Mouse (Mus musculus): ENCODE results near the gene Mmp10. TPM values are rescaled to one million over a fixed set of nuclear protein-coding genes. Genes with fewer than 3 reads are reported as not detected.

The Mmp10 gene
- polyA plus RNA-seq, 1 experiment from 2014 or later, result not detected

DNA sequence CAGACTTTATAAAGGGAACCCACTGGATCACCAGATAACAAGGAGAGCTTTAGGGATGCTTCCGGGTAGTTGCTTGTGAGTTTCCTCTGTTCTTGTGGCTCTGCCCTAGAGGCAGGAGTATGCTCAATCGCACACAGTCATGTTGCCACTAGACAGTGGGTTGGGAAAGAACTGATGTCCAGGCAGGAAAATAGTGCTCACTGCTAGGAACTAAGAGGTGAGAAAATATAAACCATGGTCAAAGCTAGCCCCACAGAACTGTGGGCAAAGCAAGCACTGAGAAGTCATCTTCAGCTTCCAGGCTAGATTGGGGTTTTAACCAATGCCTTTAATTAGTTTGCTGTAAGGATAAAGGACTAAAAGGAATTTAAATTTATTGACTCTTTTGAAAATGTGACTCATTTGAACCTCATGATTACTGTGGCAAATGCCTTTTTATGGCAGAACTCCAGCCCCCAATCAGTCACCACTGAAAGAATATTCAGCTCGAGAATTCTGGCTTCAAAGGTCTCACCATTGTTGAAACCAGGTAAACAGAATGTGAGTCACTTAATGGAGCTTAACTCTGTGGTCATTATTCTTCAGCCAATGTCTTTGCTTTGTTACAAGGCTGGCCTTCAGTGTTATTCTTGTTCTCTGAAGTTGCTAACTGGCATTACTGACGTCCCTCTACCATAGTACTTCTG lies 24.2 kb downstream of the Mmp10 start:
- no peak for ATAC-seq
- H3K36me3 ChIP-seq (ENCODE audit: control insufficient read depth, insufficient read depth, low read length), result no peaks in the 10 kb centered on the region
- H3K4me1 ChIP-seq (ENCODE audit: control insufficient read depth, insufficient read depth, low read depth, low read length), result no peaks in the 10 kb centered on the region
- no peak overlapping the region for H3K27ac ChIP-seq (ENCODE audit: low read depth, low read length)
- no peaks in the 10 kb centered on the region for H3K27me3 ChIP-seq (replicated peaks; ENCODE audit: control insufficient read depth, insufficient read depth, low read length)
- H3K4me2 ChIP-seq (ENCODE audit: low read length), result no peak overlapping the region
- 75% methylated on average over 4 of the region's 4 CpGs for WGBS
- H3K9ac ChIP-seq (ENCODE audit: low read depth, low read length), result no peak overlapping the region
- no peak overlapping the region for H3K4me3 ChIP-seq (ENCODE audit: low read length)
- H3K9me3 ChIP-seq (ENCODE audit: control insufficient read depth, low read length), result no peaks in the 10 kb centered on the region

DNA sequence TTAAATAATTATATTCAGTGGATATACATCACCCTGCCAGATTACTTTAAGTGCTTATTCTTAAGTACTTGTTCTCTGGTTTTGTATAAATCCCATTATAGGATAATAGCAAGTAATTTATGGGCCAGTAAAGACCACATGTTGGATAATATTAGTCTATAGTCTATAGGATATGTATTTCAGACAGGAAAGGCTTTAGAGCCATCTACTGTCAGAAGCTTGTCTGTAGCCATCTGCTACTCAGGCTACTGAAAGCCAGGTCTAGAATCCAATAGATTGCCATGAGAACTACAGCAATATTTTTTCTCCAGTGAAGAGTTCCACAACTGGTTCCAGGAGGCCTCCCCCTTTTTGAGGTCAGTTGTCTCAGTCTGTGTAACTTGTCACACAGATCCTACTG lies 40.6 kb downstream of the Mmp10 start:
- no peak for ATAC-seq
- Histone ChIP-seq H3K9me3 (ENCODE audit: control insufficient read depth, low read length) (no peaks in the 10 kb centered on the region), H3K9ac (ENCODE audit: low read depth, low read length) (no peak overlapping the region), H3K4me1 (ENCODE audit: control insufficient read depth, insufficient read depth, low read depth, low read length) (no peaks in the 10 kb centered on the region), H3K27ac (ENCODE audit: low read depth, low read length) (no peak overlapping the region), H3K4me3 (ENCODE audit: low read length) (no peak overlapping the region), H3K36me3 (ENCODE audit: control insufficient read depth, insufficient read depth, low read length) (no peaks in the 10 kb centered on the region), H3K4me2 (ENCODE audit: low read length) (no peak overlapping the region), H3K27me3 (replicated peaks; ENCODE audit: control insufficient read depth, insufficient read depth, low read length) (no peaks in the 10 kb centered on the region)

DNA sequence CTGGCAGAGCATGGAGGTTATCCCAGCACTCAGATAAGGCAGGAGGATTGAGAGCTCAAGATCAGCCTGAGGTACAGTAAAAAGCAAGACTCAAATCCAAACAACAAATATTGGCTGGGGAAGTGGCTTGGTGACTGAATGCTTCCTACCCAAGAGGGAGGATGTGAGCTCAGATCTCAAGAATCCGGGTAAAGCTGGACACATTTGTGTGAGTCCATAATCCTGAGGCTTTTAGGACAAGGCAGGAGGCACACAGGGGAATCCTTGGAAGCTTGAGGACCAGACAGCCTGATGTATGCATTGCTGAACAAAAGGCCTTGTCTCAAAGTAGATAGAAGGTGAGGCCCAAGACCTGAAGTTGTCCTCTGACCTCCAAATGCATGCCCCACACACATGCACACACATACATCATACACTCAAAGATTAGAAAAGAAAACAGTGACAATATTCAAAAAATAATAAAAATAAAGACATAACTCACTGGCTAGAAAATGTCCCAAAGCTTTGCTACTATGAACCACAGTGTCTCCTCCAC lies 42.8 kb downstream of the Mmp10 start:
- Histone ChIP-seq H3K9ac (ENCODE audit: low read depth, low read length) (no peak overlapping the region), H3K9me3 (ENCODE audit: control insufficient read depth, low read length) (no peaks in the 10 kb centered on the region), H3K27ac (ENCODE audit: low read depth, low read length) (no peak overlapping the region), H3K4me2 (ENCODE audit: low read length) (no peak overlapping the region), H3K4me1 (ENCODE audit: control insufficient read depth, insufficient read depth, low read depth, low read length) (no peaks in the 10 kb centered on the region), H3K27me3 (replicated peaks; ENCODE audit: control insufficient read depth, insufficient read depth, low read length) (no peaks in the 10 kb centered on the region), H3K4me3 (ENCODE audit: low read length) (no peak overlapping the region), H3K36me3 (ENCODE audit: control insufficient read depth, insufficient read depth, low read length) (no peaks in the 10 kb centered on the region)
- no peak for ATAC-seq
- 69% methylated on average over 1 of the region's 1 CpGs for WGBS

DNA sequence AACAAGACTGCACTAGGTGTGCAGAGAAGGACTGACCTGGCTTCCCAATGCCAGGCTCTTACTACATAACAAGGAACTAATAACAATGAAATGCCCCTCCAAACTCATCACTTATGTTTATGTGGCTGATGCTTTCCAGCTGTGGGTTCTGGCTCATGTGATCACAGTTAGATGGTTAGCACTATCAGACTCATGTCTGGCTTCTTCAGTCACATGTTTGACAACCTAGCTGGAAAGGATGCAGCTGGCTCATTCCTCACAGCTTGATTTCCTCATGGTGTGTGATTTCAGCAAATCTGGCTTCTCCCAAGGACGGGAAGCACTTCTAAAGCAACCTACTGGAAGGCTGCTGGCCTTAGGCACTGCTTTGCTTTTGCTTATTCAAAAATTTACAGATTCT lies 43.3 kb downstream of the Mmp10 start:
- ATAC-seq, result no peak
- Histone ChIP-seq H3K36me3 (ENCODE audit: control insufficient read depth, insufficient read depth, low read length) (no peaks in the 10 kb centered on the region), H3K27me3 (replicated peaks; ENCODE audit: control insufficient read depth, insufficient read depth, low read length) (no peaks in the 10 kb centered on the region), H3K4me3 (ENCODE audit: low read length) (no peak overlapping the region), H3K9me3 (ENCODE audit: control insufficient read depth, low read length) (no peaks in the 10 kb centered on the region), H3K4me2 (ENCODE audit: low read length) (no peak overlapping the region), H3K27ac (ENCODE audit: low read depth, low read length) (no peak overlapping the region), H3K9ac (ENCODE audit: low read depth, low read length) (no peak overlapping the region), H3K4me1 (ENCODE audit: control insufficient read depth, insufficient read depth, low read depth, low read length) (no peaks in the 10 kb centered on the region)
- 61% methylated on average over 1 of the region's 1 CpGs for WGBS

DNA sequence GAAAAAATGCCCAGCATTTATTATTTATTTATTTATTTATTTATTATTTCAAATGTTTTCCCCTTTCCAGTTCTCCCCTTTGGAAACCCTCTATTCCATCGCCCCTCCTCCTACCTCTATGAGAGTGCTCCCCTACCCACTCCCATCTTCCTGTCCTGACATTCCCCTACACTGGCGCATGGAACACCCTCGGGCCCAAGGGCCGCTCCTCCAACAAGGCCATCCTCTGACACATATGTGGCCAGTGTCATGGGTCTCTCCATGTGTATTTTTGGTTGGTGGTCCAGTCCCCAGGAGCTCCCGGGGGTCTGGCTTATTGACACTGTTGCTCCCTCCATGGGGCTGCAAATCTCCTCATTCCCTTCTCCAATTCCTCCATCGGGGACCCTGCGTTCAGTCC lies 43.8 kb downstream of the Mmp10 start:
- no peaks in the 10 kb centered on the region for H3K36me3 ChIP-seq (ENCODE audit: control insufficient read depth, insufficient read depth, low read length)
- H3K9ac ChIP-seq (ENCODE audit: low read depth, low read length), result no peak overlapping the region
- H3K27ac ChIP-seq (ENCODE audit: low read depth, low read length), result no peak overlapping the region
- H3K4me3 ChIP-seq (ENCODE audit: low read length), result no peak overlapping the region
- H3K9me3 ChIP-seq (ENCODE audit: control insufficient read depth, low read length), result no peaks in the 10 kb centered on the region
- 91% methylated on average over 7 of the region's 7 CpGs for WGBS
- no peak for ATAC-seq
- H3K4me1 ChIP-seq (ENCODE audit: control insufficient read depth, insufficient read depth, low read depth, low read length), result no peaks in the 10 kb centered on the region
- H3K4me2 ChIP-seq (ENCODE audit: low read length), result no peak overlapping the region
- no peaks in the 10 kb centered on the region for H3K27me3 ChIP-seq (replicated peaks; ENCODE audit: control insufficient read depth, insufficient read depth, low read length)

DNA sequence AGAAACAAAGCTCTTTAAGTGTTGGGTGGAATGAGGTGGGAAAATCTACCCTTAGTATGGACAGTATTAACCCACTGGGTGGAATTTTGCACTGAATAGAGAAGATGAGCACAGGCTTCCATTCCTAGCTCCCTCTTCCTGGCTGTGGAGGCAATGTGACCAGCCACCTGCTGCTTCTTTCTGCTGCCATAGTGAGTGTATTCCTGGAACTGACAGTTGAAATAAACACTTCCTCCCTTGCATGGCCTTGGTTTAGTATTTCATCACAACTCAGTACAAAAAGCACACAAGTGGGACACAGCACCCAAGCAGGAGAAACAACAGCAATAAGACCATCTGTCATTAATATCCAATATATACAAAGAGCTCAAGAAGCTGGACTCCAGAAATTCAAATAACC lies 49.8 kb downstream of the Mmp10 start:
- no peaks in the 10 kb centered on the region for H3K27me3 ChIP-seq (replicated peaks; ENCODE audit: control insufficient read depth, insufficient read depth, low read length)
- no peak for ATAC-seq
- no peaks in the 10 kb centered on the region for H3K9me3 ChIP-seq (ENCODE audit: control insufficient read depth, low read length)
- no peak overlapping the region for H3K4me3 ChIP-seq (ENCODE audit: low read length)
- no peak overlapping the region for H3K27ac ChIP-seq (ENCODE audit: low read depth, low read length)
- no peak overlapping the region for H3K4me2 ChIP-seq (ENCODE audit: low read length)
- H3K36me3 ChIP-seq (ENCODE audit: control insufficient read depth, insufficient read depth, low read length), result no peaks in the 10 kb centered on the region
- H3K4me1 ChIP-seq (ENCODE audit: control insufficient read depth, insufficient read depth, low read depth, low read length), result no peaks in the 10 kb centered on the region
- no peak overlapping the region for H3K9ac ChIP-seq (ENCODE audit: low read depth, low read length)

DNA sequence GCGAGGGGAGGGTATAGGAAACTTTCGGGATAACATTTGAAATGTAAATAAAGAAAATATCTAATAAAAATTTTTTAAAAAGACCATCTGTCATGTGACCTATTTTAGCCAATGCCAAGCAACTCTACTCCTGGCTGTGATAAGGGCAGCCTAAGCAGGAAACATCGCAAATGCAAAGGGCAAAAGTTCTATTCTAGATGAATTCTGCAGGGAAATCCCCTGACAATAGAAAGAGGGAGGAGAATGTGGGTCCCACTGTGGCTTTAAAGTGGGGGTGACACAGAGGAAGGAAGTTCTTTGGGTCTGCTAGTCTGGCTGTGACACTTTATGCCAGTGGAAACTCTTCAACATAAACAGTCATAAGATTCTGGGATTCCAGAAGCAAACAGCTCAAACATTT lies 51.4 kb downstream of the Mmp10 start:
- H3K9me3 ChIP-seq (ENCODE audit: control insufficient read depth, low read length), result no peaks in the 10 kb centered on the region
- 79% methylated on average over 3 of the region's 3 CpGs for WGBS
- H3K4me3 ChIP-seq (ENCODE audit: low read length), result no peak overlapping the region
- H3K4me1 ChIP-seq (ENCODE audit: control insufficient read depth, insufficient read depth, low read depth, low read length), result no peaks in the 10 kb centered on the region
- no peaks in the 10 kb centered on the region for H3K27me3 ChIP-seq (replicated peaks; ENCODE audit: control insufficient read depth, insufficient read depth, low read length)
- ATAC-seq, result no peak
- no peak overlapping the region for H3K4me2 ChIP-seq (ENCODE audit: low read length)
- no peak overlapping the region for H3K27ac ChIP-seq (ENCODE audit: low read depth, low read length)
- H3K36me3 ChIP-seq (ENCODE audit: control insufficient read depth, insufficient read depth, low read length), result no peaks in the 10 kb centered on the region
- no peak overlapping the region for H3K9ac ChIP-seq (ENCODE audit: low read depth, low read length)

DNA sequence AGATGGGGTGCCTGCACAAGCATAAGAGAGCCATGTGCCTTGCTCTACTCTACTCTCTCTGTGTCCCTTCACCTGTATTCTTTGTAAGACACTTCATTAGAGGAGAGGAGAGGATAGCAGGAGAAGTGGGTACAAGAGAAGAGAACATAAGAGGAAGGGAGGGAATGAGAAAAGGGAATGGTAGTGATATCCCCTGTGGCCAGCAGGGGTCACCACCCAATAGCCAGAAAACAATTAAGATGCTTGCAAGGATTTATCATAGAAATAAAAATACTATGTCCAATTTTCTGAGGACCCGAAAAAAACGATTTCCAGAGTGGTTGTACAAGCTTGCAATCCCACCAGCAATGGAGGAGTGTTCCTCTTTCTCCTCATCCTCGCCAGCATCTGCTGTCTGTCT lies 52.2 kb downstream of the Mmp10 start:
- ATAC-seq, result no peak
- Histone ChIP-seq H3K9me3 (ENCODE audit: control insufficient read depth, low read length) (no peaks in the 10 kb centered on the region), H3K9ac (ENCODE audit: low read depth, low read length) (no peak overlapping the region), H3K27me3 (replicated peaks; ENCODE audit: control insufficient read depth, insufficient read depth, low read length) (no peaks in the 10 kb centered on the region), H3K4me3 (ENCODE audit: low read length) (no peak overlapping the region), H3K36me3 (ENCODE audit: control insufficient read depth, insufficient read depth, low read length) (no peaks in the 10 kb centered on the region), H3K4me1 (ENCODE audit: control insufficient read depth, insufficient read depth, low read depth, low read length) (no peaks in the 10 kb centered on the region), H3K4me2 (ENCODE audit: low read length) (no peak overlapping the region), H3K27ac (ENCODE audit: low read depth, low read length) (no peak overlapping the region)
- 39% methylated on average over 3 of the region's 3 CpGs for WGBS

DNA sequence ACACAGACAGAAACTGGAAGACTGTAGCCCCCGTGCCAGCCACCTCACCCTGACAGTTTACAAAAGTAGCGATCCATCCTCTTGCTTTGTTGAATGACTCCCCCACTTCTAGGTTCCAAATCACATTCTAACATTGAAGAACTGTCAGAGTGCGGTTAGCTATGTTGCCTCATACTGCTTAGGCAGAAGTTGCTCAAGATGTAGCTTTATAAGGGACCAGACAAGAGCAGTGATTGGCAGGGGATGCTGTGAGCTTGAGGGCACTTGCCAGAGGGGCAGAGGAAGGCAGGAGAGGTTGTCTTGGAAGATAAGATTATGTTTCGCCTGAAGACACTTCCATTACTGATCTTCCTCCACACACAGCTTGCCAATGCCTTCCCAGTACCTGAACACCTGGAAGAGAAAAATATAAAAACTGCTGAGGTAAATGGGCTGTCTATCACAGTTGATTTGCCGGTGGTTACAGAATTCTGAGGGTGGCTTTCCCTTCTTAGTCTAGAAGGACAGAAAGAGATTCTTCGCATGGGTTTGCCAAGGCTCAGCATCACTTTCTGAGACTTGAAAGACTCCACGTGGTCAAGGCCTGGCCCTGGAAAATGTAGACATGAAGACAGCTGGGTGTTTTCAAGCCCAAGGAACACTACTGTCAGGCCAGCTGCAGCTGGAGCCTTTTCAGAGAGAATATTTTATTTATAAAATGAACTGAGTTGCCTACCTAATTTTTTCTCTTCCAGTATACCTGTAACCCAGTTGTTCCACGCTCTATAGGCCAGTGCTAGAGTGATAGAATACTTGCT lies 56.3 kb downstream of the Mmp10 start, which contains the start of gene Mmp8:
TSS of gene Mmp8 (plus strand) at position 236 of the 797 bp plus-strand sequence.
- no peak for ATAC-seq
- WGBS, result 89% methylated on average over 8 of the region's 8 CpGs
- Histone ChIP-seq H3K27me3 (replicated peaks; ENCODE audit: control insufficient read depth, insufficient read depth, low read length) (no peaks in the 10 kb centered on the region), H3K4me3 (ENCODE audit: low read length) (no peak within 1 kb of the TSS), H3K4me2 (ENCODE audit: low read length) (no peak within 1 kb of the TSS), H3K9ac (ENCODE audit: low read depth, low read length) (no peak within 1 kb of the TSS), H3K27ac (ENCODE audit: low read depth, low read length) (no peak within 1 kb of the TSS), H3K9me3 (ENCODE audit: control insufficient read depth, low read length) (no peaks in the 10 kb centered on the region), H3K36me3 (ENCODE audit: control insufficient read depth, insufficient read depth, low read length) (no peaks in the 10 kb centered on the region), H3K4me1 (ENCODE audit: control insufficient read depth, insufficient read depth, low read depth, low read length) (no peaks in the 10 kb centered on the region)

All from hindbrain, embryonic 16.5 days (tissue).